Mouse (Mus musculus): ENCODE data around the gene Csnk1d.

Csnk1d gene

GRCm38 (mm10) chr11:120990951-120991526 lies at the start of gene Csnk1d:
TSS of gene Csnk1d (minus strand) at chr11:120991330.
- in situ Hi-C loops (cut with MboI, MseI): no loop called here

GRCm38 (mm10) chr11:121039302-121039701 lies 48.2 kb upstream of the Csnk1d start, which contains the start of gene Cd7:
TSS of gene Cd7 (minus strand) at chr11:121039418.
- in situ Hi-C loops (cut with MboI, MseI): no loop called here

- in situ Hi-C loops (cut with MboI, MseI): no loop called here
Measured at GRCm38 (mm10) chr11:121038366-121039240, 47.5 kb upstream of the Csnk1d start.

GRCm38 (mm10) chr11:121033118-121033517 lies 42.0 kb upstream of the Csnk1d start:
- in situ Hi-C loops (cut with MboI, MseI): no loop called here

GRCm38 (mm10) chr11:121027259-121027658 lies 36.1 kb upstream of the Csnk1d start:
- in situ Hi-C loops (cut with MboI, MseI): no loop called here

- in situ Hi-C loops (cut with MboI, MseI): loop anchor here (5.0 kb wide), 1 partner anchor 78 kb away; no protein-coding TSS in a partner anchor
Measured at GRCm38 (mm10) chr11:121024163-121024562, 33.0 kb upstream of the Csnk1d start.

GRCm38 (mm10) chr11:121019501-121019900 lies 28.4 kb upstream of the Csnk1d start:
- in situ Hi-C loops (cut with MboI, MseI): no loop called here

GRCm38 (mm10) chr11:121017703-121018102 lies 26.6 kb upstream of the Csnk1d start:
- in situ Hi-C loops (cut with MboI, MseI): no loop called here

- in situ Hi-C loops (cut with MboI, MseI): no loop called here
Measured at GRCm38 (mm10) chr11:121015472-121015871, 24.3 kb upstream of the Csnk1d start.

GRCm38 (mm10) chr11:121014896-121015300 lies 23.8 kb upstream of the Csnk1d start:
- in situ Hi-C loops (cut with MboI, MseI): no loop called here

- in situ Hi-C loops (cut with MboI, MseI): no loop called here
Measured at GRCm38 (mm10) chr11:121013656-121014055, 22.5 kb upstream of the Csnk1d start.

- in situ Hi-C loops (cut with MboI, MseI): no loop called here
Measured at GRCm38 (mm10) chr11:121010044-121010755, 19.1 kb upstream of the Csnk1d start.

- in situ Hi-C loops (cut with MboI, MseI): no loop called here
Measured at GRCm38 (mm10) chr11:121006184-121006583, 15.1 kb upstream of the Csnk1d start.

- in situ Hi-C loops (cut with MboI, MseI): no loop called here
Measured at GRCm38 (mm10) chr11:121004281-121004680, 13.2 kb upstream of the Csnk1d start.

- in situ Hi-C loops (cut with MboI, MseI): no loop called here
Measured at GRCm38 (mm10) chr11:121001966-121002365, 10.8 kb upstream of the Csnk1d start.

- in situ Hi-C loops (cut with MboI, MseI): no loop called here
Measured at GRCm38 (mm10) chr11:120994741-120995140, 3.6 kb upstream of the Csnk1d start.

- in situ Hi-C loops (cut with MboI, MseI): no loop called here
Measured at GRCm38 (mm10) chr11:120993586-120993985, 2.5 kb upstream of the Csnk1d start.

- in situ Hi-C loops (cut with MboI, MseI): no loop called here
Measured at GRCm38 (mm10) chr11:120993080-120993479, 1.9 kb upstream of the Csnk1d start.

- in situ Hi-C loops (cut with MboI, MseI): no loop called here
Measured at GRCm38 (mm10) chr11:120991791-120992190, 661 bp upstream of the Csnk1d start.

GRCm38 (mm10) chr11:120990126-120990781 lies 876 bp downstream of the Csnk1d start:
- in situ Hi-C loops (cut with MboI, MseI): no loop called here

- in situ Hi-C loops (cut with MboI, MseI): no loop called here
Measured at GRCm38 (mm10) chr11:120989523-120989922, 1.6 kb downstream of the Csnk1d start.

- in situ Hi-C loops (cut with MboI, MseI): no loop called here
Measured at GRCm38 (mm10) chr11:120988410-120988809, 2.7 kb downstream of the Csnk1d start.

All from T-helper 1 cell (primary cell).